Mouse (Mus musculus) G1E (cell line): ENCODE results near the gene Srp14.

Source experiments
- CTCF ChIP-seq: IDR thresholded peaks from 2 replicates; pipeline ENCODE4 v1.5.1; 2012; ENCODE audit warnings: low read depth, low read length, inconsistent platforms, mixed read lengths
- GATA1 ChIP-seq: IDR thresholded peaks from 2 replicates; pipeline ENCODE4 v1.6.1; 2012; ENCODE audit warnings: borderline replicate concordance, low read length, inconsistent platforms, mixed read lengths
- GATA2 ChIP-seq: IDR thresholded peaks from 2 replicates; pipeline ENCODE4 v1.6.1; 2012; ENCODE audit warnings: low read depth, low read length, inconsistent platforms, borderline replicate concordance
- POLR2AphosphoS5 ChIP-seq: IDR thresholded peaks from 2 replicates; pipeline ENCODE4 v1.6.1; 2012; ENCODE audit warnings: low read depth, low read length, inconsistent platforms; ENCODE audit not compliant: insufficient replicate concordance
- TAL1 ChIP-seq: conservative IDR thresholded peaks from 2 replicates; pipeline ENCODE4 v1.6.1; 2012; ENCODE audit warnings: low read depth, low read length, inconsistent platforms, mixed read lengths

DNA sequence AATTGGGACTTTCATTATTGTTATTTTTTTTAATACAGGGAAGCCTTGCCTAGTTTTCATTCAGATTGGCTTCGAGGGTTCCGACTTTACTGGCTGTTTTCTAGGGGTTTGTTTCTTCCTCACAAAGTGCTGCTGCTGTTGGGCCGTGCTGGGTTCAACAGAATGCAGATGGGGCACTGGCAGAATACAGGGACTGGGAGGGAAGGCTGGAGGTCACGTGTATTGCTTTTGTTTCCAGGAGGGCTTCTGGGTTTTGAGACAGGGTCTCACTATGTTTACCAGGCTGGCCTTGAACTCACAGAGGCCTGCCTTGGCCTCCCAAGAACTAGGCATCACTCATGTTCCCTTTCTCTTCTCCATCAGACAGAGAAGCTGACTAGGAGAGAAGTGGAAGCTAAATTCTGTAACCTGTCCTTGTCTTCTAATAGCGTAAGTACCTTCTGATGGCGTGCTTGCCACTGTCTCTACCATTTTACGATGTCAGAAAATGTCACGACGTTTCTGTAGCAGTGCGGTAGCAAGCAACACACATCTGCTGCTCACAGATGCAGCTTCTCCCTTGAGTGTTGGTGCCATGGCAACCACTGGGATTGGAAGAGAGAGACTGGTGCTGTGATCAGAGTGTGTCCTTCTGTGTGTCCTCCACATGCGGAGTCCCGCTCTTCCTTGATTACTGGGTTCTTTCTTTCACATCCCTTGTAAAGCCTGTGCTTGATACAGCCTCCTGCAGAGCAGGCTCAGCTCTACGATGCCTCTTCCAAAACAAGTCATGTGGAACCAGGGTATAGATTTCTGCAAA is 21.8 kb downstream of the Srp14 start:
- TF ChIP-seq GATA1 (no peak), CTCF (no peak), POLR2AphosphoS5 (no peak), GATA2 (no peak), TAL1 (no peak)
